Mouse (Mus musculus) CD4-positive, CD25-positive, alpha-beta regulatory T cell, adult 4 months (primary cell): ENCODE results near the gene Wdr31. TPM values are rescaled to one million over a fixed set of nuclear protein-coding genes. Genes with fewer than 3 reads are reported as not detected.
"Not testable (repeated sequence)": the region's sequence is repeated elsewhere in the genome, so short reads cannot be mapped to it uniquely, and the experiment has no call there.

ENCODE experiments used
- ATAC-seq: one replicate; pipeline ENCODE4 v1.8.0; 2017
- polyA plus RNA-seq, 2 experiments: library from polyadenylated mRNA; unstranded; fragments of 100-300 nt; shearing (Covaris generic); gene quantifications; one replicate each; pipeline ENCODE4 v1.2.1; 2017

Wdr31 gene
- polyA plus RNA-seq, 2 experiments from 2014 or later, result 0.56 to 0.82 TPM

DNA sequence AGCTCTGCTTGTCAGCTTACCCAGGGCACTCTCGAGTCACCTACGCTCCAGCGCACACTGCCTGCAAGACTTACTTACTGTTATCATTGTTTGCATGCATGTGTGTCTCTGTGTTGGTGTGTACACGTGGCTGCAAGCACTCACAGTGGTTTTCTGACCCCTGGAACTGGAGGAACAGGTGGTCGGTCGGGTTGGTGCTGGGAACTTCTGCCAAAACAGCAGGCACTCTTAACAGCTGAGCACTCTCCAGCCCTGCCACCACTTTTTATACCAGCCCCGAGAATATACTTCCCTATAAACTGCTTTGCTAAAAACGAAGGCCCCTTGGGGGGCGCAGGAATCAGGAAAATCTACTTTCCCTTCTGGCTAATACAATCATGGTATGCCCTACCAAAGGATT, 23.5 kb upstream of the Wdr31 start:
- ATAC-seq, result no peak

DNA sequence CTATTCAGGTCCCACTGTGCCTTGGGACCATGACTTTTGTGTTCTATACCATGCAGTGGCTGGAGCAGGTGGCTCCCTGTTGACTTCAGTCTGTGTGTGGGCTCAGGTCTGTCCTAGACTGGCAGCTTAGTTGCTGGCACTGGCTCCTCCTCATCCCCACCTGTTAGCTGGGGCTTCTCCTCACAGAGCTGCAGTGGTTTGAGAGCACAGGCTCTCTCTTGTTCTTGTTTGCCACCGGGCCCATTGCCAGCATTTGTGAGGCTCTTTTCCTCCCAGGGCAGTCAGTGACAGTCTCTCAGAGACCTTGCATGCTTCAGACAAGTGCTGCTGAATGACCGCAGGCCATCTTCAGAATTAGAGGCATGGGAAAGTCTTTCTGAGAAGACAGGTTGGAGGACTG, 22.0 kb upstream of the Wdr31 start:
- ATAC-seq, result no peak

DNA sequence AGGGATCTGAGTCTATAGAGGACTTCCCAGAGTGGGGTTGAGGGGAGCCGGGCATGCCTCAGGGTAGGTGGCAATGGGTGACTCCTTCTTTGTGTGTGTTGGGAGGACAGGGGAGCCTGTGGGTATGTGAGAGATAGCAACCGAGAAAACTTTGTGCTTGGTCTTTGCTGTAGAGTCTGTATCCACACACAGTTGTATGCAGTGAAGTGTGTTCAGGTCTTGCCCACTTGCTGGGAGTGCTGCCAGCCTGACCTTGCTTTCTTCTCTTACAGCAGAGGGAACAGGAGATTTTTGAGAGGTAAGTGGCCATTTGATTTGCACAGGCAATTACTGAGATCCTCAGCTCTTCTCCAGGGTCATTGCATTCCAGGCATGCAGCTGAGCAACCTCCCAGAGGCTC, 17.2 kb upstream of the Wdr31 start:
- no peak for ATAC-seq

DNA sequence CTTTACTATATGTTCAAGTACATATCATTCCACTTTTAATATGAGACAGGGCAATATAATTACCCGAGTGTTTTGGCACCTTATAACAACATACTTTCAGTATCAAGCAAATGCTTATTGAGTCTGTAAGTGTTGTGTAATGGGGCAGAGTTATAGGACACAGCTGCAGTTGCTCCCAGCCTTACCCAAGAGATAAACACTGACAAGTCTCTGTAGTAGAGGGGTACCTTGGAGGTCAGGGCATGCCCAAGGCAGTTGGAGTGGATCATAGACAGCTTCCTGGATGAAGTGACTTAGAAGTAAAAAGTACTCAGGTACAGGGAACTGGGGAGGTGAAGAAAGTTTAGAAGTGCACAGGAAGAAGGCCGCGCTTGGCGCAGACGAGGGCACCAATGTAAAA, 16.5 kb upstream of the Wdr31 start:
- ATAC-seq, result no peak

DNA sequence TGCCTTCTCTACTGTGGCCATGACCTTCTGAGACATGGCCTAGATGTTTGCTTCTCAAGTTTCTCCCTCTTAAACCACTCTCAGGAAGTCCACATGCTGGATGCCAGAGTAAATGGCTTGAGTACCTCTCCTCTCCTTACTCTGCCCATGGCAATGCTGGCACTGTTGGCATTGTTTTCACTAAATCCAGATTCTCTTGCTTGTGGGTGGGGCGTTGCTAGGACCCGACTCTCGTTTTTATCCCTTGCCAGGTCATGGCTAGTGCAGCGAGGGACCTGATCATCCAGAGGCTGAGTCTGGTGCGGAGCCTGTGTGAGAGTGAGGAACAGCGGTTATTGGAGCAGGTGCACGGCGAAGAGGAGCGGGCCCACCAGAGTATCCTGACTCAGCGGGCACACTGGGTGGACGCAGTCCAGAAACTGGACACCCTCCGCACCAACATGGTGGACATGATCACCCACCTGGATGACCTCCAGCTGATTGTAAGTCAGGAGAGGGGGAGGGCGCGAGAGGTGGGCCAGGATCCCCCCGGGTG, 15.5 kb upstream of the Wdr31 start:
- ATAC-seq, result no peak

DNA sequence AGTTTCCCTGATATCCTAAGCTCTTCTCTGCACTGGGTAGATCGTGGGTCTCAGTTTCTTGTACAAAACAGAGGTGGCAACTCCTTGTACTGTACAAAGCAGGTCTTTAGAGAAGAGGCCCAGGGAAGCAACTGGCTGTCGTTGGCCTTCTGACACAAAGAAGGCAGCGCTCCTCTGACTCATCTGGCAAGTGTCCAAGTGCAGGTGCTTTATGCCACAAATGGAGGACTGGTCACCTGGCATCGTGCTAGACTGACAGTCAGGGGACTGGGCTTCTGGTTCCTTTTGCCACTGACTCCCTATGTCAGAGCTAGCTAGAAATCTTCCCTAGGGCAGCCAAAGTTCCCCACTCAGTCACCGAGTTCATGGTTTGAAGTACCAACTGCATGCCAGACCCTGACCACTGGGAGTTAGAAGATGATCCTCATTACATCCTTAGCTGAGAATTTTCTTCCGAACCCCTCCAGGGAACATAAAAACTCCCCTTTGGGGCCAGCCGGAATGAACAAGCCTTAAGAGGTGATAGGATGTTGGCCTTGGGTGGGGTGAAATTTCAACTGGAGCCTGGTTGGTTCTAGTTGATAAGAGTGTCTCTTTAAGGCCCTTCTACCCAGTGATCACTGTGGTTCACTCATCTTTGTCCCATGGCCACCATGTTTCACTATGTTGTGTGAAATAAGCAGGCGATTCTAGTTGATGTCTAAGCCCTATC, 14.9 kb upstream of the Wdr31 start:
- no peak for ATAC-seq

DNA sequence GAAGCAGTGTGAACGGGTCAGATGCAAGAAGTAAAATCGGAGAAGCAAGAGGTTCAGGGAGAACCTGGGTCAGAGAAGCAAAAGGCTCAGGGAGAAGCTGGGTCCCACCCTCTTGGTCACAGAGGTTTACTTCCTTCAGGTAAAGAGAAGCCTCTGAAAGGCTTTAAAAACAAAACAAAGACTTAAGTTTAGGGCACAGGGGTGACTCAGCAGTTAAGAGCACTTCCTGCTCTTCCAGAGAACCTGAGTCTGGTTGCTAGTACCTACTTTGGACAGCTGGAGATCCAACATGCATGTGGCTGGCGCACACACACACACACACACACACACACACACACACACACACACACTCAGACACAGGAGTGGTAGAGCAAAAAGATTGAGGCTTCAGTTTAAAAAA, 14.2 kb upstream of the Wdr31 start:
- no peak for ATAC-seq

DNA sequence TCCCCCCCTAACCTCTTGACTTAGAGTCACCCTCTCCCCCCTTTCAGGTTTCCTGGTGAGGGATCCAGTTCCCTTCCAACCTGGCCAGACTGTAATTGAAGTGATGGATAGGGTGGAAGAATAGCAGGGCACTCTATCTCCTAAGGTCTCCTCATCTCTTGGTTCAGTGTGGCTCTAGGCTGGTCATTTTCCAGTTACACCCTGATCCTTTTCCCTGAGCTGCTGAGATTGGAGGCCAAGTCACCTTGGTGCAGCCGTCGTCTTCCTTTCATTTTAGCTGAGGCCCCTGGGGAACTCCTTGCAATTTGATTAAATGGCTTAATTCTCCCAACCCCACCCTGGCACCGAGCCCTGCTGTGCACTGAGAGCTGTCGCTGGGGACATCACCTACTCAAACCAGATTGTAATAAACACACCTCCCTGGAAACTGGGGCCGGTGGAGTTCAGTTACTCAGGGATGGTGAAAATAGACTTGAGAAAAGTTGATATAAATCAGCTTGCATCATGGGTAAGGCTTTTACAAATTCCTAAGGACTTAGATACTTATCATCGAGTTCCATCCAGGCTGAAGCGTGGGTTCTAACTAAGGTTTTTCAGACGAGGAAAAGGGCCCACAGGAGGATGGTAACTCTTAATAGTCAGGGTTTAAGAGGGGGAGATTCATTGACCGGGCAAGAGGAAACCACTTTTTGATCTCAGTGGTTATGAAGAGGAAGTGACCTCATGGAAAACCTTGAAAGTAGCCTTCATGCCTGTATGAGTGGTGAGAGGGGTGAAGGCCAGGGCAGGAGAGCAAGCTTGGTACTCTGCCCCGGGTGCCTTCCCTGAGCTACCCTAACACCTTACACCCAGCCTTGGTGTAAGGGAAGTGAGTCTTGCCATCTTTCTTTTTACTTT, 10.3 kb upstream of the Wdr31 start:
- peak; percentile 60 for ATAC-seq

DNA sequence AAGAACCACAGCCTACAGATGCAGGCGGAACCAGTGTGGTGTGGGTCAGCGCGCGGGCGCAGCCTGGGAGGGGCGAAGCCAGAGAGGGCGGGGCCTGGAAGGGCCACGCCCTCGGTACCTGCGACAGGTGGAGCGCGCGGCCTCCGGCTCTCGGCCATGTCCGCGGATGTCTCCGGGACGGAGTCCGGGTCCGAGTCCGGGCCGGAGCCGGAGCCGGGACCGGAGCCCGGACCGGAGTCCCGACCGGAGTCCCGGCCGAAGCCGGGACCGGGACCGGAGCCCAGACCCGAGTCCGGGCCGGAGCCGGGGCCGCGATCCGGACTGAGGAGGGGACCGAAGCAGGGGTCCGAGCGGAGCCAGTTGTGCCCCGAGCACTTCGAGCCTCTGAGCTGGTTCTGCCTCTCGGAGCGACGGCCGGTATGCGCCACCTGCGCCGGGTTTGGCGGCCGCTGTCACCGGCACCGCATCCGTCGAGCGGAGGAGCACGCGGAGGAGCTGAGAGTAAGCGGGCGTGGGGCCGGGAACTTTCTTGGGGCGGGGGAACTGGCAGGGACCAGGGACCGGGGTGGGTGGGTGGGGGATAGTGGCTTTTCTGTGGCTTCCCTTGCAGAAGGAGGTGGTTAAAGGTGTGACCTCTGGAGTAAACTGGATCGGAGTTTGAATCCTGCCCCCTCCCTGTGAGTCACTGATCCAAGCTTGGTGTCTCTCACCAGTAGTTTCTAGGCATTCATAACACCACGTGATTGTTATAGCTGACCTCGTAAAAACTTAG, 9.4 kb upstream of the Wdr31 start, which contains the start of gene Bspry:
Gene Bspry, plus strand, starts transcription at position 117 of the 772 bp plus-strand sequence.
- peak; percentile 58 for ATAC-seq

DNA sequence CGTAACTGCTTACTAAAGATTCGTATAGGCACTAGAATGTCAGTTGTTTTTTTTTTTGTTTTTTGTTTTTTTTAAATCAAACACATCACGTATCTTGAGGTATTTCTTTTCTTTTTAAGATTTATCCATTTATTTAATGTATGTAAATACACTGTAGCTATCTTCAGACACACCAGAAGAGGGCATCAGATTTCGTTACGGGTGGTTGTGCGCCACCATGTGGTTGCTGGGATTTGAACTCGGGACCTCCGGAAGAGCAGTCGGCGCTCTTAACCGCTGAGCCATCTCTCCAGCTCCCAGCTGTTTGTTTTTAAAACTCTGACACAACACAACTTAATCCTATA, 8.9 kb upstream of the Wdr31 start:
- not testable (repeated sequence) for ATAC-seq

DNA sequence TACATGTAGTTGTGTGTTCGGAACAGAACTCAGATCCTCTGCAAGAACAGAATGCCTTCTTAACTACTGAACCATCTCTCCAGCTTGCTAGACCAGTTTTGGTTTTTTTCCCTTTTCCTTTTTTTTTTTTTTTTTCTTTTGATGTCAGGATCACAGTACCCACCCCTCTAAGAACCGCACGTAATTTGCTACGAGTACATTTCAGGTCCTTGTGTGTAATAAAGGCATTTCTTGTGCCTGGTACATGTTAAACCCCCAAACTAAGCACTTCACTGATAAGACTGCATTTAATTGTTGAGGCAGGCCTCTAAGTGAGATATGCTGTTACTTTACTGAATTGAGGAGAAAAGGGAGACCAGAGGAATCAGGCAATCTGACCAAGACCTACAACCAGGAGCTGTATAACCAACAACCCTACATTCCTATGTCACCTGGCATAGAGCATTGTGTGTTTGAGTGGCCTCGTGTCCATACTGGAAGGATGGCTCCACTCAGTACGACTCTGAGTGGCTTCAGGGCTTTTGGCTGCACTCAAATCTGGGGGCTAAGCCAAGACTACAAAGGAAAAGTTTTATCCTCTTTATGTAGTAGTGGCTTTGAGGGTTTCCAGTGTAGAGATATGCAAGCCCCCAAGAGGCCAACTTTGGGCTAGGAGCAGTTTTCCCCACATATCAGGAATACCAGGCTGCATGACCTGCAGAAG, 7.0 kb upstream of the Wdr31 start:
- ATAC-seq, result no peak

DNA sequence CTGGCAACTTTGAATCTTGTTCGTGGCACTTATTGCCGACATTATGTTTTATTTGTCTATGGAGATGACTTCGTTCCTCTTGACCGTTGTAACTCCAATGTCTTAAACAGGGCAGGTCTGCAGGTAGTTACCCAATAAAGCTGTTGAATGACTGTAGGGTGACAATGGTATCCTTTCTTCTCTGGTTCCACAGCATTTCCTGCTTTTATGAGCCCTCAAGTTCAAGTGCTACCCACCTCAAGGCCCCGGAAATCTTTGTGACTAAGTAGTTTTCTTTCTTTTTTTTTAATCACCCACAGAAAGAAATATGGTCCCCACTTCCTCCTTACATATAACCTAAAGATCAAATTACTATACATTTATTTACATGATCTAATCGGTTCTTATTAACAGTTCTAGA, 5.1 kb upstream of the Wdr31 start:
- peak; percentile 76 for ATAC-seq

DNA sequence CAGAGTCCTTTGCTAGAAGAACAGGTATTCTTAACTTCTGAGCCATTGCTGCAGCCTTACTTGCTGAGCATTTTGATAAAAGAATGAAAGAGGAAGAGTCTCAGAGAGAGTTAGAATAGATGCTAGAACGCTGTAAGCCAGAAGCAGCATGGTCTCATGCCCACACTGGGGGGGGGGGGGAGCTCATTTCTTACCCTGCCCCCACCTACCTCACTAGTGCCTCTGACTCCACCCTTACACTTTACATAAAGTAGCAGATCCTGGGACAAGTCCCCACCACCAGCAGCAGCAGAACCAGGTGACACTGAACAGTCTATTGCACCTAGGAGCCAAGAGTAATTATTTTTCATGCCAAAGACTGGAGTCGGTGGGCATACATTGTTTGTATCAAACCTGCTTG, 4.4 kb upstream of the Wdr31 start:
- no peak for ATAC-seq

DNA sequence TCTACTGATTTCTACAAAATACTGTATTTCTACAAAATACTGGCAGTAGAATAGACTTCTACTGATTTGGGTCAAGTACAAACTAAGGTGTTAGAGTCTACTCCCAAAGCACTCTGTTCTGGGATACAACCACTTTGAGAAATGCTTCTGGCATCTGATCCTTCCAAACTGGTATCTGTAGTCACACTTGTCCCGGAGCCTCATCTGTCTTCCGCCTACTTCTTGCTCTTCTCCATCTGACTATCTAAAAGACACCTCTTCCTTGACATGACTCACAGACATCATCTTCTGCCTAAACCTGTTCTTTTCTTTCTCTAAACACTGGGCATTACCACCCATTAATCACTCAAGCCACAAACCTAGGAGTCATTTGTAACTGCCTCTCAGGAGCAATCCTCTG, 1.4 kb upstream of the Wdr31 start:
- no peak for ATAC-seq

DNA sequence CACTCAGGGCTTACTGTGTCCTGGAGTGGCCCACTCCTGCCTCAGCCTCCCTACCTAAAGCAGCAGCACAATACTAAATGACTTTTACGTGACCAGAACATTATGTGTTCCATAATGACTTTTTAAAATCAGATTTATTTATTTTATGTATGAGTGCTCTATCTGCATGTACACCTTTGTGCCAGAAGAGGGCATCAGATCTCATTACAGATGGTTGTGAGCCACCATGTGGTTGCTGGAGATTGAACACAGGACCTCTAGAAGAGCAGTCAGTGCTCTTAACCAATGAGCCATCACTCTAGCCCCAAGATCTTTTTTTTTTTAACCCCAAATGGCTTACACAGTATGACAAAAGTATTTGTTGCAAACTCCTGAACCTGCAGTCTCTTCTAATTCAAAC, 2.5 kb downstream of the Wdr31 start:
- no peak for ATAC-seq

DNA sequence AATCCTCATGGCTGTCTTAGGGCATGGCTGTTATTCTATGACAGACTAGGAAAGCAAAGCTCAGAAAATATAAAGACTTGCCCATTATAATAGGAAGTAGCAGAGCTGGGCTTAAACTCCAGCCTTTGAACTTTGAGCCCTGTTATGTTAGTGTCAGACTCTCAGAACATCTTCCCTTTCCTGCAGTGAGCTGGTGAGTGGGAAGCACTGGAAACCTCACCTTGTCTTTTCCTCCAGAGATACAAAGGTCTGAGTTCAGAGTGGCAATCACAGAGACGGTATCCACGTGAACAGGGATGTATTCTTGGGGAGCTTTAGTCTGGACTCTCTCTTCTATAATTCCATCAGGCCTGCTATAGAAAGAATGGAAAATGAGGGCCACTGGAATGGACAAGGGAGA, 7.6 kb downstream of the Wdr31 start:
- no peak for ATAC-seq

DNA sequence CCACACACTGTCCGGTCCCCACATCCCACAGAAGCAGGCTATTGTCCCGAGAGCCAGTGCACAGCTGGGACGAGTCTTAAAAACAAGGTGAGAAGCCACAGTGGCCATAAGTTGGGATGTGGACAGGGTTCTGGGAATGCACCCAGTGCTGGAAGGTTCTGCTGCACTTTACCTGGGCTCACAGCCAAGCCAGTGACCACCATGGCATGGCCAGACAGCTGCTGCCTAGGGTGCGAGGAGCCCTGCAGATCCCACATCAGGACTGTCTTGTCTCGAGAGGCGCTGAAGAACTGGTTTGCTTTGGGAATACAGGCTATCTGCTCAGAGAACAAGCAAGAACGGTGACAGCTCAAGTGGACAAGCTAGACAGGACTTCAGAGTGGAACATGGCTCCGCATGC, 10.3 kb downstream of the Wdr31 start:
- no peak for ATAC-seq

DNA sequence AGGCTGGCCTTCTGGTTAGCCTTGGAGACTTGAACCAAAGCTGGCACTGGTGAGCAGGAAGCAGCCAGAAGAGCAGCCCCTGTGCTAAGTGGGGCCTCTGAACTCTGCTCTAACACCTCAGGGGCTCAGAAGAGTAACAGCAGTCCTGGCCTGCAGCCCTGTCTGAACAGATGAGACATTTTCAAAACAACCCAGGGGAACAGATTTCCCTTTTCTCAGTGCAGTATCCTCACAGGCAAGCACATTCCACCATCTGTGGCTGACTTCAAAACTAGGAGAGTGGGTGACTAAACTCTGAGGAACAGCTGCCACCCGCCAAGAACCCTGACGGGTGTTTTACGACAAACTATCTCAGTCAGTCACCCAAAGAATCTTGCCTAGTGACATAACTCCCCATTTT, 11.6 kb downstream of the Wdr31 start:
- no peak for ATAC-seq

DNA sequence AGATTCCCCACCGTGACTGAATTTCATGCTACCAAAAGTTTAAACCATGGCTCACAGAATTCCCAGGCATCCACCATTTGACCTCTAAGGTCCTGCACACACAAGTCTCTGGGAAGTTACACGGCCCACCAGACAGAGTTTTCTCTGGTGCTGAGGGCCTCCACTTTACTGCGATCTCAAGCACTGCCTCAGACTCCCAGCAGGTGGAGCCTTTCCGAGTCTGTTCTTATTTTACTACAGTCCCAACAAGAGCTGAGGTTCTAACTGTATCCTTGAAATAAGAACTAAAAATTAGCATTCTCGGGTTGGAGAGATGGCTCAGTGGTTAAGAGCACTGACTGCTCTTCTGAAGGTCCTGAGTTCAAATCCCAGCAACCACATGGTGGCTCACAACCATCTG, 15.7 kb downstream of the Wdr31 start:
- ATAC-seq, result peak; percentile 77

DNA sequence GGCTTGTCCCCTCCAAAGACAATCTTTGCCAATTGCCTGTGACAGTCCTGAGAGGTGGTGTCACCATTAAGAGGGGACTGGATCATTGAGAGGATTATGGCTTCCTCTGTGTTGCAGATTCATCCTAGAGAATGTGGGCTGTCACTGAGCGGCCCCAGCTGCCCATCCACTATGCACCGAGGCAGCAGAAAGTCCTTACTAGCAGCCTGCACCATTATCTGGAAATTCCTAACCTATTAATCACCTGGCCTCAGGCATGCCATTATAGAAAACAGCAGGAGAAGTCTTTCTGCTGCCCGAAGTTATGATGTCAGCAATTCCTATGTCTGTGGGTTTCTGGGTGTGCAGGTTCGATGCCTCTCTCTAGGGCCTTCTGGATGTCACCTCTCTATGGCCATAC, 29.7 kb downstream of the Wdr31 start:
- ATAC-seq, result no peak

DNA sequence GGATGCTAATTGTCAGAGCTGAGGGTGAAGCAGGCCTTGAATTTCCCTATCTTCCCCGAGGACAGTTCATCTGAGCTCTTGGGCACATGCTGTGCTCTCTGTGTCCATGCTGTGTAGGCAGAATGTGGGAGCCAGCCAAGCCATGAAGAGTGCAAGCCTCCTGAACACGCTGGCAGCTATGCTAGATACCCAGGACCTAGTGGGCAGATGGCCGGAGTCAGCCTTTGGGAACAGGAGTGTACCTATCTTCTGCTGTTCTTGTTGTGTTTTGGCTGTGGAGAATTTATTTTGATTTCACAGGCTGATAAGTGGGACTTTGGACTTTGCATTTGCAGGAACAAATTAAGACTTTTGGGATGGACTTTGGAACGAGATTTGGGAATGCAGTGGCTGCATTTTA, 30.2 kb downstream of the Wdr31 start:
- no peak for ATAC-seq

DNA sequence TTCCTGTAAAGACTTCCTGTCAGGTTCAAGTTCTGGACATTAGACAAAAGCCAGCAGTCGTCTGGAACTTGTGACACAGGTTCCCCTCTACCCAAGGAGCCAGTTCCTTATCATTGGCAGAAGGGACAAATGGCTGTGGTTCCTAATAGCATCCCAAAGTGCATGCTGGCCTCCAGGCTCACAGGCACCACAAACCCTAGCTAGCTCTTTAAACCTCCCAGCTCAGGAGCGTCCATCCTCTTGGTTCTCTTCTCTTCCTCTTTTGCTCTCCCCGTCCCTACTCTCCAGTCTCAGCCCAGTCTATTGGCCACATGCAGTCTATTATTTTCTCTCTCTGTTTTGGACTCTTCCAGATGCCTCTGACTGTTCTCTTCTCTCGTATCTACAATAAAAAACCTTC, 30.9 kb downstream of the Wdr31 start:
- no peak for ATAC-seq

DNA sequence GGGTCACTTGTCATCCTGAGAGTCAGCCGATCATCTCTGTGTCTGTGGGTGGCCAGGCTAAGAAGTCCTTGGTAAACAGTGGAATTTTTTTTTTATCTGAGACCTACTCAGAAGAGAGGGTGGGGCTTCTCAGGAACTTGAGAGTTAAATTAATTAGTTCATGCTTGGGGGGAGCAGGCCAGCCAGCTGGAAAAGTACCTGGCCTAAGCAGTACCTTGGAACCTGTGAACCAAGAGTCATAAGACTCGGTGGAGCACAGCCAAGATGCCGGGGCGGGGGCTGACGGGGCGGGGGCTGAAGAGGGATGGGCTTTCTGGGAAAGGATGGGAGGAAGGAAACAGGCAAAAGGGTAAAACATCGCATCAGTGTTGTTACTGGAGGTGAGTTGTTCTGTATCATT, 32.8 kb downstream of the Wdr31 start:
- no peak for ATAC-seq
